Mouse (Mus musculus) mesoderm, embryonic 11.5 days (tissue): ENCODE measurements around the gene Magi2.

ENCODE experiments used
- DNase-seq: peaks from one replicate; pipeline ENCODE4 v3.0.0-alpha.2; 2012; ENCODE audit warnings: low read depth, low spot score

Magi2 gene

GRCm38 (mm10) chr5:20362154-20362553 is 1135.3 kb downstream of the Magi2 start:
- DNase-seq: no peak

DNA sequence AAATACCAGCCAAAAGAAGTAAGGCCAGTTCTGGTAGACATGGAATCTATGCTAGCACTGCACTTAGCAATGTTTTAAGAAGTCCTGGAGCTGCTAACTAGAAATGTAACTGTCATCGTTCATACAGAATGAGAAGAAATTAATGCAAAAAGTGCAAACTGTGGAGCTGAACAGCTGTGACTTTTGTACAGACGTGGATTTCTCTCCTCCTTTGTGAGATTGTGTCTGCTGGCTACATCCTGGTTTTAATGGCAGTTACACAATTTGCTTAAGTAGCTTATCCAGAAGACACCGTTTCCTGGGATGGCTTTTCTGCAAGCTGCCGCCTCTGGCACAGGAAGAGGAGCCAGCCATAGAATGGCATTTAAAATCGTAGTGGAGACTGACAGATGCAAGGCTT is 1136.4 kb downstream of the Magi2 start:
- no peak for DNase-seq

DNA sequence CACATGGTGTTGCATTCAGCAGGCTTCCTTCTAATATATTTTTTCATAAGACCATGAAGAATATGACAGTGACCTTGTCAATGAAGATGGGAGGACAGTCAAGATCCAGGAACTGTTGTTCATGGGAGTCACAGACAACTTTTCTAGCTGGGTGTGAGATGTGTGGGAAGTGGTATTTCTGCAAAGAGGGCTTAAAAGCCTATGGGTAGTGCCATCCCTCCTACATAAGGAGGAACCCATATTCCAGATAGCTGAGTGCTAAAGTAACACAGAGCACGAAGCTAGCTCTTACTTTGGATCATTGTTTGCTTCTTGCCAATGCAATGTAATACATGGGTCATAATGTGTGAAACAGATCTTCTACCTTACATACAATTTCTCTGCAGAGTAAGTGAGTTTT is 1146.8 kb downstream of the Magi2 start:
- no peak for DNase-seq

- no peak for DNase-seq
Measured at GRCm38 (mm10) chr5:20378071-20378800, 1151.4 kb downstream of the Magi2 start.

- no peak for DNase-seq
Measured at GRCm38 (mm10) chr5:20404533-20404932, 1177.7 kb downstream of the Magi2 start.

GRCm38 (mm10) chr5:20406626-20407025 is 1179.8 kb downstream of the Magi2 start:
- no peak for DNase-seq

- no peak for DNase-seq
Measured at GRCm38 (mm10) chr5:20415320-20415719, 1188.5 kb downstream of the Magi2 start.

DNA sequence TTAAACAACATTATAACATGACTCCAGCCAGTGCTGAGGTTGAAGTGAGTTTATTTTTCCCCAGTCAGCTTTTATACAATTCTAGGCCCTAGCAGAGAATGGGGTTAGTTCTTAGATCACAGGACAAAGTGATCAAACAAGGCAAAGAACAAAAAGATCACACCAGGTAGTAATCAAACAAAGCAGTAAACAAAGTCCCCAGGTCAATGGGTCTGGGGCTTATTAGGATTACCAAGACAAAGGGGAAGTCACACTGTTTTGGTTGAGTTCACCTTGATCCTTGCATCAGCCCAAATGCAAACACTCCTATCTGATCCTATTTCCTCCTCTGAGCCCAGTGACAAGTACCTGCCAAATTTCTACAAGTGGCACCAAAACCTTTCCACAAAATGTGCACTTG is 1190.5 kb downstream of the Magi2 start:
- DNase-seq: no peak

- DNase-seq: no peak
Measured at GRCm38 (mm10) chr5:20432148-20432813, 1205.4 kb downstream of the Magi2 start.

GRCm38 (mm10) chr5:20446471-20447174 is 1219.8 kb downstream of the Magi2 start:
- no peak for DNase-seq

GRCm38 (mm10) chr5:20456106-20456505 is 1229.3 kb downstream of the Magi2 start:
- DNase-seq: no peak

- no peak for DNase-seq
Measured at GRCm38 (mm10) chr5:20457742-20458510, 1231.1 kb downstream of the Magi2 start.

GRCm38 (mm10) chr5:20461709-20462108 is 1234.9 kb downstream of the Magi2 start:
- no peak for DNase-seq

- DNase-seq: no peak
Measured at GRCm38 (mm10) chr5:20462376-20462775, 1235.5 kb downstream of the Magi2 start.

DNA sequence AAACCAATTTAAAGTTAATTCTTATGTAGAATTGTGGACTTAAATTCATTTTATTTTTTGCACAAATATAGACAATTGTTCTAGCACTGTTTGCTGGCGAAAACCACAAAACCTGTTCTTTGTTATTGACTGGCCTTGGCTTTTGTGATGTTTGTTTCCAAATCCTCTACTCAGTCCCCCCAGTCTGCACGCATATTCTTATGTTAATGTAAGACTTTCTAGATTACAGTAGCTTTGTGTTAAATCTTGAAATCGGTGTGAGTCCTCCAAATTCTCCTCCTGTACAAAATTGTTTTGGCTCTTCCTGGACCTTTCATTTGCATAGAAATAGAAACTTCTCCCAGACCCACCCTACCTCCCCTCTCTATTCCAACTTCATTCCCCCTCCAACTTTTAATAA is 1242.9 kb downstream of the Magi2 start:
- DNase-seq: no peak

DNA sequence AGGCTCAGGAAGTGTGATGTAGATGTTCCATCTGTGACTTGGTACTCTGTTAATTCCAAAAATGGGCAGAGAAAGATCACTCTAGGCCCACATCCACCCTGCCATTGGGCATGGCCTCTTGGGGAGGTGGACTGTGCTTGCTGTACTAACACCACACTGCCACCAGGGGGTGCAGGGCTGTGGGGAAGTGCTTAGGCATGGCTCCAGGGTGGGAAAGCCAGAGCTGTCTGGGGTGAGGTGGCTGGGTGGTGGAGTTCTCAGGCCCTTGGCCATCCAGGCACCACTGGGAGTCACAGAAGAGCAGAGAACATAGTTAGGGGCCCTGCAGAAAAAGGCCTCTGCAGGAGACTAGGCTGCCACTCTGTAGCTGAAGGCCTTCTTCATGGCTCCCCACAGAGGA is 1243.6 kb downstream of the Magi2 start:
- peak; percentile 15 for DNase-seq

DNA sequence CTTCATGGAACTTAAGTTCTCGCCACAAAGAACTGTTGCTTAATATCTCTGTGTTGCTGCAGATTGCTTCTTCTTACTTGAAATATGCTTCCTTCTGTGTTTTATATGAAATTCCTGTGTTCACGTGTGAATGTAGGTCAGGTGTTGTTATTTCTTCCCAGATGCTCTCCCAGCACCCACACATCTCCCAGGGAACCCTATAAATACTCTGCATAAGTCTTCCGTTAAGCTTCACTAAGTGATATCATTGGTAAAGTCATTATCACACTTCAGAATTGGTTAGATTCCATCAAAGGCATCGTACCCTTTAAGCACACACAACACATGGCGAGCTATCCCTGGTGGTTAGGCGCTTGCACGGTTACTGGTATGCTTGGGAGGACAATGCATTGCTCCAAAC is 1257.7 kb downstream of the Magi2 start:
- DNase-seq: no peak

- no peak for DNase-seq
Measured at GRCm38 (mm10) chr5:20491911-20492310, 1265.1 kb downstream of the Magi2 start.

- DNase-seq: no peak
Measured at GRCm38 (mm10) chr5:20492679-20493078, 1265.8 kb downstream of the Magi2 start.

GRCm38 (mm10) chr5:20494010-20494409 is 1267.2 kb downstream of the Magi2 start:
- DNase-seq: no peak

- DNase-seq: peak; percentile 43
Measured at GRCm38 (mm10) chr5:20496924-20497323, 1270.1 kb downstream of the Magi2 start.

DNA sequence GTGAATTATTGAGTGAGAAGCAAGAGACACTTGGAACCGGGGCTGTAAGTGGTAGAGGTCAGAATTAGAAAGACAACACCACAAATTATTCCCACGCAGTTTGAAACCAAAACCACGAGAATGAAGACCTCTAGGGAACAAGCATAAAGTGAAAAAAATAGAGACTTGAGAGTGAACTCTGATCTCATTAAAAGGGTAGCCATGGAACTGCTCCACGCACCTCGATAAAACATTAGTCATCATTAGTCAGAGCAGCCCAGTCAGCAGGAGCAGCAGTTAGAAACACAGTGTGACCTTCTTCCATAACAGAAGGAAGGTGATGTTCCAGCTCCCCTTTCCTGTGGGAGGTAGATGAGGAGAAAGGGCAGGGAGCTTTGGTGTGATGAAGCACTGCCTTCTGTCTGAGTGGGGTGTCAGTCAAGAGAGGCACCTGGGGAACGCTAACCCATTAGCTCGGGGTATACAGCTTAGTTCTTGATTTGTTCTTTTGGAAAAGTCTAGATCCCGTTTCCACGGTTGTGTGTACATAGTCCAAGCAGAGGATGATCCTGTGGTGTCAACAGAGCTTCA is 1272.3 kb downstream of the Magi2 start:
- DNase-seq: peak; percentile 38
